Mouse (Mus musculus) CH12.LX (cell line): ENCODE data around the gene B430306N03Rik. TPM values are rescaled to one million over a fixed set of nuclear protein-coding genes. Genes with fewer than 3 reads are reported as not detected.
"Not testable (repeated sequence)": the region's sequence is repeated elsewhere in the genome, so short reads cannot be mapped to it uniquely, and the experiment has no call there.

ENCODE experiments used
- DNase-seq: peaks from one replicate; pipeline ENCODE4 v3.0.0-alpha.2; 2013; ENCODE audit errors: extremely low read depth
- H3K27ac ChIP-seq: 2 replicates; pipeline ENCODE4 v1.5.1; 2012; ENCODE audit warnings: low read depth, mild to moderate bottlenecking, control low read depth, moderate library complexity; ENCODE audit not compliant: insufficient read depth
- H3K27me3 ChIP-seq: replicated peaks from 2 replicates; pipeline ENCODE3; 2012; ENCODE audit warnings: inconsistent platforms
- H3K36me3 ChIP-seq, 2 experiments: replicated peaks in 1 of 2; 2 replicates each; pipeline versions ENCODE3 to v1.6.1; 2012; ENCODE audit warnings: inconsistent platforms in 1 of 2, low read length in 1 of 2, mild to moderate bottlenecking in 1 of 2, mixed read lengths in 1 of 2, moderate library complexity in 1 of 2; ENCODE audit not compliant: control insufficient read depth in 1 of 2, insufficient read depth in 1 of 2
- H3K4me1 ChIP-seq, 2 experiments: 2 replicates each; pipeline ENCODE4 v1.6.1; 2012; ENCODE audit warnings: inconsistent platforms in 1 of 2, moderate library complexity in 1 of 2; ENCODE audit not compliant: insufficient read depth in 2 of 2, control insufficient read depth in 1 of 2
- H3K4me2 ChIP-seq: 2 replicates; pipeline ENCODE4 v1.6.1; 2012; ENCODE audit warnings: low read depth, mild to moderate bottlenecking, control low read depth; ENCODE audit not compliant: poor library complexity, insufficient read depth, severe bottlenecking
- H3K4me3 ChIP-seq, 3 experiments: fragments of 150-350 bp in 1 of 3; sonication (generic) in 1 of 3; replicated peaks in 1 of 3; 2 replicates each; pipeline versions ENCODE3 to v1.5.1; 2011 to 2012; ENCODE audit warnings: low read depth in 2 of 3, low read length in 2 of 3, mild to moderate bottlenecking in 2 of 3, moderate library complexity in 2 of 3, control low read depth in 1 of 3, improper control_type of control experiment in 1 of 3, inconsistent platforms in 1 of 3, mixed read lengths in 1 of 3; ENCODE audit not compliant: poor library complexity in 1 of 3
- H3K79me2 ChIP-seq: replicated peaks from 2 replicates; pipeline ENCODE4 v1.6.1; 2012; ENCODE audit warnings: mild to moderate bottlenecking, moderate library complexity; ENCODE audit not compliant: control insufficient read depth, poor library complexity, insufficient read depth, severe bottlenecking; ENCODE audit errors: extremely low read depth
- H3K9ac ChIP-seq: 2 replicates; pipeline ENCODE4 v1.6.1; 2012; ENCODE audit warnings: low read depth, mild to moderate bottlenecking, control low read depth, moderate library complexity; ENCODE audit not compliant: insufficient read depth
- H3K9me3 ChIP-seq: replicated peaks from 2 replicates; pipeline ENCODE3; 2012; ENCODE audit warnings: low read length, inconsistent platforms, mixed read lengths
- BHLHE40 ChIP-seq: IDR thresholded peaks from 2 replicates; pipeline ENCODE4 v1.6.1; 2011; ENCODE audit warnings: mild to moderate bottlenecking, low read depth, low read length, improper control_type of control experiment
- CHD1 ChIP-seq: IDR thresholded peaks from 2 replicates; pipeline ENCODE4 v1.6.1; 2012; ENCODE audit warnings: low read depth, low read length, improper control_type of control experiment, inconsistent platforms
- CHD2 ChIP-seq: IDR thresholded peaks from 2 replicates; pipeline ENCODE4 v1.6.1; 2011; ENCODE audit warnings: low read length, improper control_type of control experiment
- CTCF ChIP-seq, 2 experiments: IDR thresholded peaks in 1 of 2; conservative IDR thresholded peaks in 1 of 2; 2 replicates each; pipeline ENCODE4 v1.5.1; 2011 to 2012; ENCODE audit warnings: low read depth in 2 of 2, low read length in 2 of 2, improper control_type of control experiment in 1 of 2, inconsistent platforms in 1 of 2, mild to moderate bottlenecking in 1 of 2, moderate library complexity in 1 of 2
- ELF1 ChIP-seq: IDR thresholded peaks from 2 replicates; pipeline ENCODE4 v1.6.1; 2014; ENCODE audit warnings: low read depth, mild to moderate bottlenecking, inconsistent platforms, low read length, improper control_type of control experiment
- ETS1 ChIP-seq: conservative IDR thresholded peaks from 2 replicates; pipeline ENCODE4 v1.6.1; 2012; ENCODE audit warnings: low read depth, mild to moderate bottlenecking, inconsistent platforms, low read length, improper control_type of control experiment, moderate library complexity
- GABPA ChIP-seq: IDR thresholded peaks from 2 replicates; pipeline ENCODE4 v1.6.1; 2012; ENCODE audit warnings: low read depth, low read length, improper control_type of control experiment, inconsistent platforms; ENCODE audit not compliant: insufficient replicate concordance
- HCFC1 ChIP-seq: IDR thresholded peaks from 2 replicates; pipeline ENCODE4 v1.6.1; 2012; ENCODE audit warnings: low read depth, mild to moderate bottlenecking, inconsistent platforms, low read length, improper control_type of control experiment
- JUND ChIP-seq: conservative IDR thresholded peaks from 2 replicates; pipeline ENCODE4 v1.6.1; 2011; ENCODE audit warnings: low read depth, low read length, improper control_type of control experiment
- KAT2A ChIP-seq: IDR thresholded peaks from 2 replicates; pipeline ENCODE4 v1.6.1; 2012; ENCODE audit warnings: low read length, improper control_type of control experiment, inconsistent platforms; ENCODE audit not compliant: insufficient replicate concordance
- MAFK ChIP-seq: IDR thresholded peaks from 2 replicates; pipeline ENCODE4 v1.6.1; 2011; ENCODE audit warnings: low read length, improper control_type of control experiment; ENCODE audit not compliant: insufficient replicate concordance
- MAZ ChIP-seq: IDR thresholded peaks from 2 replicates; pipeline ENCODE4 v1.6.1; 2012; ENCODE audit warnings: low read depth, mild to moderate bottlenecking, inconsistent platforms, low read length, improper control_type of control experiment, moderate library complexity
- POLR2A ChIP-seq: IDR thresholded peaks from 2 replicates; pipeline ENCODE4 v1.6.1; 2011; ENCODE audit warnings: low read depth, mild to moderate bottlenecking, improper control_type of control experiment, low read length
- TCF12 ChIP-seq: IDR thresholded peaks from 2 replicates; pipeline ENCODE4 v1.6.1; 2014; ENCODE audit warnings: low read depth, mild to moderate bottlenecking, inconsistent platforms, low read length, improper control_type of control experiment
- UBTF ChIP-seq: IDR thresholded peaks from 2 replicates; pipeline ENCODE4 v1.6.1; 2012; ENCODE audit warnings: low read depth, mild to moderate bottlenecking, inconsistent platforms, low read length, improper control_type of control experiment, moderate library complexity
- ZKSCAN1 ChIP-seq: IDR thresholded peaks from 2 replicates; pipeline ENCODE4 v1.6.1; 2012; ENCODE audit warnings: low read depth, inconsistent platforms, low read length, improper control_type of control experiment, borderline replicate concordance
- ZNF384 ChIP-seq: IDR thresholded peaks from 2 replicates; pipeline ENCODE4 v1.6.1; 2012; ENCODE audit warnings: low read depth, low read length, improper control_type of control experiment, inconsistent platforms
- dilution Hi-C: fragments of 300-500 bp; cut with MboI; formaldehyde crosslinking; loops from 2 replicates; pipeline ENCODE4 v1.14.3; 2020; ENCODE audit warnings: low sequenced_read_pairs; ENCODE audit not compliant: extremely low pct_unique_long_range_greater_than_20kb, extremely low pct_ligation_motif_present
- in situ Hi-C: fragments of 300-500 bp; cut with MboI; formaldehyde crosslinking; loops from 3 replicates; pipeline ENCODE4 v1.14.3; 2019; ENCODE audit warnings: low sequenced_read_pairs, low pct_ligation_motif_present, low pct_unique_long_range_greater_than_20kb, mixed read lengths
- polyA plus RNA-seq: library from polyadenylated mRNA; unstranded; fragments of >175 nt; gene quantifications from 2 replicates; pipeline ENCODE4 v1.2.1, GENCODE M21; 2012; ENCODE audit warnings: low read depth; ENCODE audit not compliant: insufficient read length
- total RNA-seq, 2 experiments: library from RNA; depleted of rRNA; stranded (reverse); fragments of 300-350 nt in 1 of 2; fragments of >200 nt in 1 of 2; gene quantifications; 2 replicates each; pipeline ENCODE4 v1.2.3; 2012 to 2014

Gene B430306N03Rik
- total and polyA plus RNA-seq, 3 experiments, result 0.08 to 1.0 (median 0.21) TPM

DNA sequence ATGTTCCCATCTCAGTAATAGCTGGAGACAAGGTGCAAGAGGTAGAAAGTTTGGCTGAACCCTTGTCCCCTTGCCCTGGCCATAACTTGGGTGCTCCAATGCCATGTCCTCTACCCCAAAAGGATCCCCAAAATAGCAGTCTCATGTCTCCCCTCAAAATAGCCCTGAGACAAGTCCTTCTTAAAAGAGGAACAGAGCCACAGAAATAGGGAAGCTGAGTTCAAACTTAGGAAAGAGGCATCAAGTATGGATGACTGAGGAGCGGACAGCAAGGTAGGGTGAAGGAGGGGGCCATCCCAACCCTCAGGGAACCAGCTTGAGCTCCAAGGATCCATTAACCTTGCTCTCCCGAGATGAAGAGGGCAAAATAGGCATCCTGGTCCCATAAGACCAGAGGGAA, 31.3 kb downstream of the B430306N03Rik start:
- TF ChIP-seq CHD1 (no peak), CHD2 (no peak), ELF1 (no peak), CTCF (conservative IDR thresholded peaks at IDR 0.05 in 1 of 2, IDR thresholded peaks at IDR 0.05 in 1 of 2; ENCODE audit: low read depth in 2 of 2, low read length in 2 of 2) (no peak), ZNF384 (no peak)
- Histone ChIP-seq H3K36me3 (no peaks in the 10 kb centered on the region), H3K27ac (no peak overlapping the region)

DNA sequence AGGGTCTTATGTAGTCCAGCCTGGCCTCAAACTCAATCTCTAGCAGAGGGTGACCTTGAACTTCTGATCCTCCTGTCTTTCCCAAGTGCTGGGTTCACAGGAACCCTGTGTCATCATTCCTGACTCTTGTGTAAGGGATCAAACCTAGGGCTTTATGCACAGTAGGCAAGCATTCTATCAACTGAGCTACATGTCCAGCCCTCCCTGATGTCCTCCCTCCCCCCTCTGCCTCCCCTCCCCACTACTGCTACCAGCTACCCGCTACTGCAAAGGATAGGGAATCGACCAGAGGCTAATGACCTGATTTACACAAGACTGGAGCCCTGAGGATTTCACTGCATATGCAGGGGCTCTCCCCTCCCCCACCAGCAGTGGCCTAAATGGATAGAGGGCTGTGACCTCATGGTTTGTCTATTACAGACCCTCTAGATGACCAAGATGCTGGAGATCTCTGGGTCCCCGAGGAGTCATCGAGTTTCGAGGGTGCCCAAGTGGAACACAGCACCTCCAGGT, 34.8 kb downstream of the B430306N03Rik start:
- no peak overlapping the region for H3K9ac ChIP-seq
- dilution Hi-C loops, result no loop called here
- no peaks in the 10 kb centered on the region for H3K9me3 ChIP-seq
- peaks cover 2% of the 10 kb centered on the region for H3K27me3 ChIP-seq
- H3K36me3 ChIP-seq, result no peaks in the 10 kb centered on the region
- peaks cover 2 to 9% of the 10 kb centered on the region in 2 experiments; a peak in 3 of 4 replicates for H3K4me1 ChIP-seq
- no peak overlapping the region for H3K27ac ChIP-seq
- TF ChIP-seq CHD2 (no peak), GABPA (no peak), ELF1 (no peak), ETS1 (no peak), ZKSCAN1 (no peak), MAFK (no peak), TCF12 (no peak), MAZ (no peak), JUND (no peak), BHLHE40 (no peak), KAT2A (no peak), POLR2A (no peak), UBTF (no peak), HCFC1 (no peak), CHD1 (no peak)
- H3K4me2 ChIP-seq, result no peak overlapping the region
- no peak for DNase-seq
- H3K4me3 ChIP-seq, result no peak overlapping the region
- in situ Hi-C loops, result no loop called here
- no peaks in the 10 kb centered on the region for H3K79me2 ChIP-seq

More for the DNA sequence above, 31.3 kb downstream of the B430306N03Rik start:
- no peaks in the 10 kb centered on the region for H3K9me3 ChIP-seq
- no peaks in the 10 kb centered on the region for H3K79me2 ChIP-seq
- no peak overlapping the region for H3K4me2 ChIP-seq
- peaks cover 0 to 20% of the 10 kb centered on the region in 2 experiments; a peak in 2 of 4 replicates for H3K4me1 ChIP-seq
- dilution Hi-C loops (no loop called here), in situ Hi-C loops (no loop called here)
- DNase-seq, result no peak
- H3K9ac ChIP-seq, result no peak overlapping the region
- peaks cover 2% of the 10 kb centered on the region for H3K27me3 ChIP-seq
- H3K4me3 ChIP-seq, result no peak overlapping the region

DNA sequence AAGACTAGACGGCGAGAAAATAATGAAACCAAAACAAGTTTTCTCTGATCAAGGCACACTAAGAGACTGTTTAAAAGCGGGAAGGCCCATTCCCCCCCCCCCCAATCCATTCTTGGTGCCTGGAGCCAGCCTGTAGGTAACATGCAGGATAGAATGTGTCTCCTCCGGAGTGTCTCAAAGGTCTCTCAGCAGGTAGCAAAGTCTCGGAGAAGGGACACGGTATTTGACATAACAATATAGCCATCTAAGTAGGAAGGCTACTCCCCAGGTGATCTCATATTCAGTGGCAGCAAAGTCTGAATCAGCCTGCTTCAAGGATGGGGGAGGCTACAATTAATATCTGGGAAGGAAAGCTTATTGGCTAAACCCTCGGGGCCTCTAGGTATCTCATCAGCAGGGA, 37.0 kb downstream of the B430306N03Rik start:
- H3K36me3 ChIP-seq, H3K27me3 ChIP-seq, H3K79me2 ChIP-seq, H3K27ac ChIP-seq, dilution Hi-C loops, H3K4me1 ChIP-seq, H3K9ac ChIP-seq, H3K4me2 ChIP-seq, DNase-seq, in situ Hi-C loops, H3K9me3 ChIP-seq, H3K4me3 ChIP-seq: not testable (repeated sequence)
